Mouse (Mus musculus) liver, embryonic 14.5 days (tissue): ENCODE results near the gene Mcidas. TPM values are rescaled to one million over a fixed set of nuclear protein-coding genes. Genes with fewer than 3 reads are reported as not detected.

Experiments used
- ATAC-seq: fragments of 200-750 bp; cut with Nextera tagmentation; 2 replicates; pipeline ENCODE4 v1.8.0; 2017; ENCODE audit warnings: moderate number of reproducible peaks, mild to moderate bottlenecking, moderate library complexity; ENCODE audit not compliant: insufficient read depth
- DNase-seq, 3 experiments: peaks; one replicate each; pipeline ENCODE4 v3.0.0-alpha.2; 2012 to 2013; ENCODE audit warnings: low read depth in 3 of 3, low spot score in 3 of 3
- H3K27ac ChIP-seq: fragments of 300-500 bp; sonication (generic); 2 replicates; pipeline ENCODE4 v1.5.1; 2014; ENCODE audit warnings: moderate library complexity, mild to moderate bottlenecking, control low read depth, inconsistent platforms
- H3K27me3 ChIP-seq: fragments of 300-500 bp; sonication (generic); 2 replicates; pipeline ENCODE4 v1.6.1; 2014; ENCODE audit warnings: mild to moderate bottlenecking, low read length, moderate library complexity; ENCODE audit not compliant: control insufficient read depth, insufficient read depth
- H3K36me3 ChIP-seq: fragments of 300-500 bp; sonication (generic); replicated peaks from 2 replicates; pipeline ENCODE4 v1.6.1; 2014; ENCODE audit warnings: low read depth; ENCODE audit not compliant: control insufficient read depth, insufficient read depth
- H3K4me1 ChIP-seq, 2 experiments: fragments of 200-500 bp in 1 of 2; fragments of 300-500 bp in 1 of 2; sonication (generic) in 1 of 2; replicated peaks; 2 replicates each; pipeline ENCODE4 v1.6.1; 2012 to 2014; ENCODE audit warnings: antibody characterized with exemption in 1 of 2, inconsistent platforms in 1 of 2, low read length in 1 of 2; ENCODE audit not compliant: control insufficient read depth in 2 of 2, insufficient read depth in 2 of 2
- H3K4me2 ChIP-seq: fragments of 300-500 bp; sonication (generic); 2 replicates; pipeline ENCODE4 v1.6.1; 2014; ENCODE audit warnings: low read depth, mild to moderate bottlenecking, control low read depth, moderate library complexity
- H3K4me3 ChIP-seq, 2 experiments: fragments of 200-500 bp in 1 of 2; fragments of 300-500 bp in 1 of 2; sonication (generic) in 1 of 2; 2 replicates each; pipeline ENCODE4 v1.5.1; 2012 to 2014; ENCODE audit warnings: low read depth in 2 of 2, low read length in 2 of 2, mild to moderate bottlenecking in 2 of 2, control low read depth in 1 of 2, inconsistent platforms in 1 of 2, moderate library complexity in 1 of 2; ENCODE audit not compliant: insufficient read depth in 1 of 2
- H3K9ac ChIP-seq: fragments of 300-500 bp; sonication (generic); replicated peaks from 2 replicates; pipeline ENCODE4 v1.6.1; 2014; ENCODE audit warnings: mild to moderate bottlenecking, control low read depth, moderate library complexity
- H3K9me3 ChIP-seq: fragments of 300-500 bp; sonication (generic); 2 replicates; pipeline ENCODE4 v1.6.1; 2016; ENCODE audit warnings: low read length, mixed read lengths; ENCODE audit not compliant: control insufficient read depth
- CTCF ChIP-seq: IDR thresholded peaks from 2 replicates; pipeline ENCODE4 v1.5.1; 2016; ENCODE audit warnings: antibody characterized with exemption, low read depth, control low read depth
- EP300 ChIP-seq: IDR thresholded peaks from 2 replicates; pipeline ENCODE4 v1.6.1; 2016; ENCODE audit warnings: antibody characterized with exemption, low read depth
- WGBS: fragments of 180-500 bp; shearing (Covaris S2); extraction: QIAGEN DNeasy Blood & Tissue Kit; methylation state at CpG from one replicate; pipeline ENCODE4 v1.1.7; 2014; ENCODE audit not compliant: insufficient replicate concordance; 5-methylcytosine and 5-hydroxymethylcytosine counted together
- polyA plus RNA-seq, 2 experiments: library from polyadenylated mRNA; depleted of rRNA in 1 of 2; stranded (reverse) in 1 of 2; unstranded in 1 of 2; fragments of >200 nt; fragmentation: Nextera tagmentation in 1 of 2; extraction: Ambion mirVana in 1 of 2; gene quantifications; 2 replicates each; pipeline versions ENCODE4 v1.2.1 to v1.2.3; 2012 to 2014

The Mcidas gene
- polyA plus RNA-seq, 2 experiments: not detected

- no peaks in the 10 kb centered on the region for H3K36me3 ChIP-seq
- 1% methylated on average over 25 of the region's 25 CpGs for WGBS
- H3K9me3 ChIP-seq: no peaks in the 10 kb centered on the region
- no peak overlapping the region for H3K9ac ChIP-seq
- TF ChIP-seq EP300 (no peak), CTCF (peak; percentile 85)
- no peaks in the 10 kb centered on the region for H3K4me1 ChIP-seq
- peaks cover 91% of the 10 kb centered on the region for H3K27me3 ChIP-seq
- peak overlapping the region in 1 of 2 experiments; percentile 32; a peak in 1 of 4 replicates for H3K4me3 ChIP-seq
- ATAC-seq: no peak
- H3K4me2 ChIP-seq: peak overlapping the region; percentile 35
- no peak overlapping the region for H3K27ac ChIP-seq
- DNase-seq: peak in 1 of 3 experiments; percentile 14
These were observed 546 bp downstream of the Mcidas start for GRCm38 (mm10) chr13:112994191-112994590.

DNA sequence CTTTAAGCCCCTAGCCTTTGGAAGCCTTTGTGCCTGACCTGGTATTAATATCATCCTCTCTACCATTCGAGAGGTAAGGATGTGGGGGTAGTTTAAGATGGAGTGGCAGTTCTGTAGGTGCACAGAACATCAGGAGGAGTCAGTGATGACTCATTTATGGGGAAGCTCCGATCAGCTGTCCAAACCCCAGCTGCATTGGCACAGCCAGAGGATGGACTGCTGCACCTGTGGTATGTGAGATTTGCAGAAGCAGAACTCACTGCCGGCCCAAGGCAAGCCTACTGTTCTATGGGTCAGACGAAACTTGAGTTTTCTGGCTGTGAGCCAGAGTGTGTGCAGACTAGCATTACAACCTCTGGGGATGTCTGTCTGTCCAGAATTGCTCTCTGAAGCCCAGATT, 2.8 kb downstream of the Mcidas start:
- no peaks in the 10 kb centered on the region for H3K4me1 ChIP-seq
- no peak overlapping the region for H3K4me3 ChIP-seq
- no peaks in the 10 kb centered on the region for H3K36me3 ChIP-seq
- no peak overlapping the region for H3K27ac ChIP-seq
- no peak overlapping the region for H3K9ac ChIP-seq
- 37% methylated on average over 4 of the region's 4 CpGs for WGBS
- ATAC-seq (no peak), DNase-seq (no peak)
- peaks cover 81% of the 10 kb centered on the region for H3K27me3 ChIP-seq
- TF ChIP-seq CTCF: no peak
- no peak for TF ChIP-seq EP300
- no peak overlapping the region for H3K4me2 ChIP-seq
- no peaks in the 10 kb centered on the region for H3K9me3 ChIP-seq

- DNase-seq (no peak), ATAC-seq (no peak)
- Histone ChIP-seq H3K4me1 (no peaks in the 10 kb centered on the region), H3K27me3 (peaks cover 77% of the 10 kb centered on the region), H3K4me2 (no peak overlapping the region), H3K9ac (no peak overlapping the region), H3K9me3 (no peaks in the 10 kb centered on the region), H3K4me3 (no peak overlapping the region), H3K27ac (no peak overlapping the region), H3K36me3 (no peaks in the 10 kb centered on the region)
- TF ChIP-seq CTCF (no peak), EP300 (no peak)
- 44% methylated on average over 6 of the region's 6 CpGs for WGBS
These were observed 3.7 kb downstream of the Mcidas start for GRCm38 (mm10) chr13:112997369-112997768.

DNA sequence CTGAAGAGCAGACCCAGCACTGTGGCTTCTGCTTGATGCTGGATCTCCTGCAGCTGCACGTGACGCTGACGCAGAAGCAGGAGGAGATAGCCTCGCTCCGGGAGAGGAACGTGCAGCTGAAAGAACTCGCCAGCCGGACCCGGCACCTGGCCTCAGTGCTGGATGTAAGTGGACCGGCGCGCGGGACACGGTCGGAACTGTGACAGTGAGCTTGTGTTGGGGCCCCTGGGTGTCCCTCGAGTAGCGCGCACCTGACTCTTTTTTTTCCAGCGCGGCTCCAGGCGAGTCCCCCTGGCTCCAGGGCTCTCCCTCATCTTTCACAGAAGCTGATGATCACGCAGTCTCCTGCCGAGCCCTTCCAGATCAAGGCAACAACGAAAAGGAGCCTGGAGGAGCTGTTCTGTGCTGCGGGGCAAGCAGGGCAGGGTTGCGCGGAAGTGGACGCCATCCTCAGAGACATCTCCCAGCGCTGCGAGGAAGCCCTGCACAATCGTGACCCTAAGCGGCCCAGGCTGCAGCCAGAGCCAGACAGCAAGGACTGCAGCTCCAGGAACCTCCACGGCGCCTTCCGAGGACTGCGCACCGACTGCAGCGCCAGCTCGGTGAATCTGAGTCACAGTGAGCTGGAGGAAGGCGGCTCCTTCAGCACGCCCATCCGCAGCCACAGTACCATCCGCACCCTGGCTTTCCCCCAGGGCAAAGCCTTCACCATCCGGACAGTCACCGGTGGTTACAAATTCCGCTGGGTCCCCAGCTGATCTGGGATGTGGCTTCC, 5.0 kb downstream of the Mcidas start:
- peak overlapping the region; percentile 38 for H3K4me2 ChIP-seq
- WGBS: 1% methylated on average over 46 of the region's 46 CpGs
- H3K27ac ChIP-seq: no peak overlapping the region
- H3K9ac ChIP-seq: no peak overlapping the region
- H3K4me1 ChIP-seq: no peaks in the 10 kb centered on the region
- no peak for TF ChIP-seq EP300
- TF ChIP-seq CTCF: no peak
- no peaks in the 10 kb centered on the region for H3K9me3 ChIP-seq
- no peak for DNase-seq
- H3K27me3 ChIP-seq: peaks cover 66% of the 10 kb centered on the region
- H3K4me3 ChIP-seq: 0 out of 4 replicates have a peak overlapping the region, but pooled peaks of 1 of the 2 experiments have one; percentile 8
- no peaks in the 10 kb centered on the region for H3K36me3 ChIP-seq
- no peak for ATAC-seq

- TF ChIP-seq CTCF (no peak), EP300 (no peak)
- Histone ChIP-seq H3K4me3 (no peak overlapping the region), H3K4me1 (no peaks in the 10 kb centered on the region), H3K27me3 (peaks cover 51% of the 10 kb centered on the region), H3K36me3 (no peaks in the 10 kb centered on the region), H3K27ac (no peak overlapping the region), H3K9ac (no peak overlapping the region), H3K9me3 (no peaks in the 10 kb centered on the region), H3K4me2 (no peak overlapping the region)
- DNase-seq (no peak), ATAC-seq (no peak)
- 38% methylated on average over 3 of the region's 3 CpGs for WGBS
These were observed 6.4 kb downstream of the Mcidas start for GRCm38 (mm10) chr13:113000090-113000489.
